Mouse (Mus musculus) forebrain, postnatal 0 days (tissue): ENCODE measurements at regions not wholly inside any gene's neighbourhood (a gene's known extent, or its start where the extent isn't known, plus 50 kb on each side); places are given as distances from the start of the nearest gene placed in this dataset.

Source experiments
- ATAC-seq: fragments of 200-750 bp; cut with Nextera tagmentation; 2 replicates; pipeline ENCODE4 v1.8.0; 2017; ENCODE audit warnings: mild to moderate bottlenecking, moderate library complexity
- DNase-seq: peaks from one replicate; pipeline ENCODE4 v3.0.0-alpha.2; 2015
- H3K27ac ChIP-seq: fragments of 300-500 bp; sonication (generic); 2 replicates; pipeline ENCODE4 v1.5.1; 2014; ENCODE audit warnings: low read depth, mild to moderate bottlenecking, antibody characterized with exemption, low read length, moderate library complexity, mixed read lengths
- H3K27me3 ChIP-seq: fragments of 300-500 bp; sonication (generic); 2 replicates; pipeline ENCODE4 v1.6.1; 2014; ENCODE audit warnings: mild to moderate bottlenecking, low read length, mixed read lengths; ENCODE audit not compliant: insufficient read depth
- H3K36me3 ChIP-seq: fragments of 300-500 bp; sonication (generic); 2 replicates; pipeline ENCODE4 v1.6.1; 2014; ENCODE audit warnings: mild to moderate bottlenecking, moderate library complexity; ENCODE audit not compliant: insufficient read depth
- H3K4me1 ChIP-seq: fragments of 300-500 bp; sonication (generic); 2 replicates; pipeline ENCODE4 v1.6.1; 2014; ENCODE audit warnings: antibody characterized with exemption; ENCODE audit not compliant: insufficient read depth
- H3K4me2 ChIP-seq: fragments of 300-500 bp; sonication (generic); 2 replicates; pipeline ENCODE4 v1.6.1; 2014; ENCODE audit warnings: low read depth, mild to moderate bottlenecking, moderate library complexity
- H3K4me3 ChIP-seq: fragments of 300-500 bp; sonication (generic); 2 replicates; pipeline ENCODE4 v1.5.1; 2014; ENCODE audit warnings: low read depth, low read length, mixed read lengths
- H3K9ac ChIP-seq: fragments of 300-500 bp; sonication (generic); 2 replicates; pipeline ENCODE4 v1.6.1; 2014; ENCODE audit warnings: mild to moderate bottlenecking
- H3K9me3 ChIP-seq: fragments of 300-500 bp; sonication (generic); 2 replicates; pipeline ENCODE4 v1.6.1; 2016; ENCODE audit warnings: low read length
- CTCF ChIP-seq: sonication (generic); IDR thresholded peaks from 2 replicates; pipeline ENCODE4 v1.5.1; 2016; ENCODE audit warnings: antibody characterized with exemption, control low read depth, low read depth
- WGBS: fragments of 180-500 bp; shearing (Covaris S2); extraction: QIAGEN DNeasy Blood & Tissue Kit; methylation state at CpG from one replicate; pipeline ENCODE4 v1.1.7; 2014; 5-methylcytosine and 5-hydroxymethylcytosine counted together

- Histone ChIP-seq H3K27me3 (no peaks in the 10 kb centered on the region), H3K9ac (no peak overlapping the region), H3K4me3 (no peak overlapping the region), H3K36me3 (no peaks in the 10 kb centered on the region), H3K27ac (no peak overlapping the region), H3K9me3 (no peaks in the 10 kb centered on the region), H3K4me1 (no peaks in the 10 kb centered on the region), H3K4me2 (no peak overlapping the region)
- DNase-seq, result no peak
- 82% methylated on average over 1 of the region's 1 CpGs for WGBS
- no peak for TF ChIP-seq CTCF
- ATAC-seq, result no peak
Observed at GRCm38 (mm10) chr2:50668789-50669188, 372.2 kb upstream of the Mmadhc start.

- 34% methylated on average over 3 of the region's 3 CpGs for WGBS
- DNase-seq, result peak; percentile 58
- ATAC-seq, result peak; percentile 74
- Histone ChIP-seq H3K9ac (no peak overlapping the region), H3K4me1 (no peaks in the 10 kb centered on the region), H3K4me2 (no peak overlapping the region), H3K36me3 (no peaks in the 10 kb centered on the region), H3K27me3 (no peaks in the 10 kb centered on the region), H3K27ac (no peak overlapping the region), H3K9me3 (no peaks in the 10 kb centered on the region), H3K4me3 (no peak overlapping the region)
- TF ChIP-seq CTCF, result no peak
Observed at GRCm38 (mm10) chr2:50667180-50667579, 370.6 kb upstream of the Mmadhc start.

GRCm38 (mm10) chr2:50662504-50662903, 365.9 kb upstream of the Mmadhc start:
- no peaks in the 10 kb centered on the region for H3K4me1 ChIP-seq
- no peaks in the 10 kb centered on the region for H3K9me3 ChIP-seq
- H3K27me3 ChIP-seq, result no peaks in the 10 kb centered on the region
- ATAC-seq (no peak), DNase-seq (no peak)
- H3K27ac ChIP-seq, result no peak overlapping the region
- no peaks in the 10 kb centered on the region for H3K36me3 ChIP-seq
- no peak overlapping the region for H3K4me2 ChIP-seq
- H3K4me3 ChIP-seq, result no peak overlapping the region
- WGBS, result 96% methylated on average over 1 of the region's 1 CpGs
- TF ChIP-seq CTCF, result no peak
- H3K9ac ChIP-seq, result no peak overlapping the region

- H3K9me3 ChIP-seq, result no peaks in the 10 kb centered on the region
- H3K4me3 ChIP-seq, result no peak overlapping the region
- DNase-seq, result no peak
- H3K36me3 ChIP-seq, result no peaks in the 10 kb centered on the region
- H3K9ac ChIP-seq, result no peak overlapping the region
- WGBS, result 54% methylated on average over 2 of the region's 2 CpGs
- no peak for ATAC-seq
- no peaks in the 10 kb centered on the region for H3K27me3 ChIP-seq
- H3K27ac ChIP-seq, result no peak overlapping the region
- H3K4me1 ChIP-seq, result no peaks in the 10 kb centered on the region
- H3K4me2 ChIP-seq, result no peak overlapping the region
- TF ChIP-seq CTCF, result no peak
Observed at GRCm38 (mm10) chr2:50660000-50660399, 363.4 kb upstream of the Mmadhc start.

- no peaks in the 10 kb centered on the region for H3K36me3 ChIP-seq
- no peaks in the 10 kb centered on the region for H3K9me3 ChIP-seq
- no peak overlapping the region for H3K9ac ChIP-seq
- no peak overlapping the region for H3K4me3 ChIP-seq
- TF ChIP-seq CTCF, result no peak
- no peak overlapping the region for H3K27ac ChIP-seq
- DNase-seq (no peak), ATAC-seq (no peak)
- H3K4me2 ChIP-seq, result no peak overlapping the region
- H3K27me3 ChIP-seq, result no peaks in the 10 kb centered on the region
- 85% methylated on average over 7 of the region's 7 CpGs for WGBS
- H3K4me1 ChIP-seq, result peaks cover 3% of the 10 kb centered on the region; the same call in 1 of the 2 replicates
Observed at GRCm38 (mm10) chr2:50657826-50658225, 361.2 kb upstream of the Mmadhc start.

- DNase-seq, result no peak
- Histone ChIP-seq H3K27me3 (no peaks in the 10 kb centered on the region), H3K4me2 (no peak overlapping the region), H3K36me3 (no peaks in the 10 kb centered on the region), H3K4me1 (peaks cover 3% of the 10 kb centered on the region; the same call in 1 of the 2 replicates), H3K9me3 (no peaks in the 10 kb centered on the region), H3K4me3 (no peak overlapping the region), H3K9ac (no peak overlapping the region), H3K27ac (no peak overlapping the region)
- ATAC-seq, result no peak
- TF ChIP-seq CTCF, result no peak
- WGBS, result 81% methylated on average over 6 of the region's 6 CpGs
Observed at GRCm38 (mm10) chr2:50656351-50656750, 359.8 kb upstream of the Mmadhc start.

- no peak for TF ChIP-seq CTCF
- H3K9me3 ChIP-seq, result no peaks in the 10 kb centered on the region
- no peak overlapping the region for H3K9ac ChIP-seq
- no peak overlapping the region for H3K27ac ChIP-seq
- no peak overlapping the region for H3K4me2 ChIP-seq
- H3K36me3 ChIP-seq, result no peaks in the 10 kb centered on the region
- DNase-seq (peak; percentile 80), ATAC-seq (peak; percentile 90)
- peaks cover 3% of the 10 kb centered on the region; the same call in 1 of the 2 replicates for H3K4me1 ChIP-seq
- 40% methylated on average over 7 of the region's 7 CpGs for WGBS
- H3K4me3 ChIP-seq, result no peak overlapping the region
- H3K27me3 ChIP-seq, result no peaks in the 10 kb centered on the region
Observed at GRCm38 (mm10) chr2:50654953-50655324, 358.3 kb upstream of the Mmadhc start.
